Mouse (Mus musculus): ENCODE measurements around the gene Znhit3.

DNA sequence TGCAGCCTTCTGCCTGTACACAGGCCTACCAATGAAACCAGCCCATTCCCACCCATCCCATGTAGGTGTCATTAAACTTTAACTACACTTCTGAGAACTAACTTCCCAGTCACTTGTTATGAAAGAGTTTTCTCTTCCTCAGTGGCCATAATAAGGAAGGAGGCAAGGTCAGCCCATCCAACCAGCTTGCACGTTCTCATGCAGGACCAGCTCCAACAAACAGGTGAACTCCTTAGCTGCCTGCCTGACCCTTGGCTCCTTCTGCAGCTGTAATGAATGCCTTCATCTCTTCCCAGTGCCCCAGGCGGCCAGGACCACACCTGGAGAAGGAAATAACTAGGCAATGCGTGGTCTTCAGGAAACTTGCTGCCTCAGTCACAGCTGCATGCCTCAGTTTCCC is 29.7 kb upstream of the Znhit3 start:
- TF ChIP-seq CTCF (IDR thresholded peaks at IDR 0.05; ENCODE audit: borderline replicate concordance, insufficient read depth, low read depth, low read length): no peak
- no peak for TF ChIP-seq POLR2A (IDR thresholded peaks at IDR 0.05; ENCODE audit: borderline replicate concordance, insufficient read depth, low read length)

Data from cerebellum, adult 2 months (tissue).